Mouse (Mus musculus): ENCODE measurements at regions not wholly inside any gene's neighbourhood (a gene's known extent, or its start where the extent isn't known, plus 50 kb on each side); places are given as distances from the start of the nearest gene placed in this dataset.

DNA sequence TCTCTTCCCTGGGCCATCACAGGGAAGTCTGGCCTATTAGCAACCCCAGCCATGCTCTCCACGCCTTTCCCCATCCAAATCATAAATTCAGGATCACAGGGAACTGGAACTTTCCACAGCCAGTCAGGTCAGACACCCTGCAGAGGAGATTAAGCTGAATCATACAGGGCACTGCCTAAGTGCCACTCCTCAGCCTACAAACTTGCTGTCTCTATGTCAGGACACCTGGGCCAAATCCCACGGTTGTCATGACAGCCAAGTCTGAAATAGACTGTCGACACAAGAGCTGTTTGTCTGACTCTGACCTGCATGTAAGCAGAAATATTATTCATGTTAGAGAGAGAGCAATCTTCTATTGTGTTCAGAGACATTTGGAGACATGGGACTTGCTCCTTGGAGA lies 374.0 kb upstream of the Trib2 start:
- Histone ChIP-seq H3K27ac (ENCODE audit: control insufficient read depth, insufficient read depth, low read depth, low read length, poor library complexity) (no peak overlapping the region), H3K4me3 (replicated peaks; ENCODE audit: control insufficient read depth, low read depth, low read length) (no peak overlapping the region), H3K4me1 (ENCODE audit: control insufficient read depth, insufficient read depth, low read length) (no peaks in the 10 kb centered on the region; the same call in 1 of the 2 replicates)
- TF ChIP-seq CTCF (IDR thresholded peaks at IDR 0.05; ENCODE audit: control insufficient read depth, insufficient read depth, low read length) (no peak), POLR2A (IDR thresholded peaks at IDR 0.05; ENCODE audit: borderline replicate concordance, control insufficient read depth, low read depth, low read length) (no peak)
- WGBS: 41% methylated on average over 3 of the region's 3 CpGs

DNA sequence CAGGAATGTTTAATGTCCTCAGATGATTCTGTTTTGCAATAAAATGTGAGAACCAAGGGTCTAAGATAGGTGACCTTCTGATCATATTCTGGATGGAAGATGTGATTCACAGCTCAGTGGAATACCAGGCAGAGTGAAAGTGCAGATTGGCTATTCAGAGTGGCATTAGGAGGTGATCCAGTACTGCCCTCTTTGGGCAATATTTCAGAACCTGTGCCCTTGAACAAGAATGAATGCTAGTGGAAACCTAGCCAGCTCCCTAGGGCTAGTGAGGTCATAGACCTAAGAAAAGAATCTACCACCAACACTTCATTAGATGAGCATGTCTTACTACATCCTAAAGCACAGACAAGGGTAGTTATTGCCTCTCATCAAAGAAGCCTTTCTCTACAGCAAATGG lies 372.7 kb upstream of the Trib2 start:
- Histone ChIP-seq H3K4me1 (ENCODE audit: control insufficient read depth, insufficient read depth, low read length) (no peaks in the 10 kb centered on the region; the same call in 1 of the 2 replicates), H3K4me3 (replicated peaks; ENCODE audit: control insufficient read depth, low read depth, low read length) (no peak overlapping the region), H3K27ac (ENCODE audit: control insufficient read depth, insufficient read depth, low read depth, low read length, poor library complexity) (no peak overlapping the region)
- TF ChIP-seq CTCF (IDR thresholded peaks at IDR 0.05; ENCODE audit: control insufficient read depth, insufficient read depth, low read length) (no peak), POLR2A (IDR thresholded peaks at IDR 0.05; ENCODE audit: borderline replicate concordance, control insufficient read depth, low read depth, low read length) (no peak)

DNA sequence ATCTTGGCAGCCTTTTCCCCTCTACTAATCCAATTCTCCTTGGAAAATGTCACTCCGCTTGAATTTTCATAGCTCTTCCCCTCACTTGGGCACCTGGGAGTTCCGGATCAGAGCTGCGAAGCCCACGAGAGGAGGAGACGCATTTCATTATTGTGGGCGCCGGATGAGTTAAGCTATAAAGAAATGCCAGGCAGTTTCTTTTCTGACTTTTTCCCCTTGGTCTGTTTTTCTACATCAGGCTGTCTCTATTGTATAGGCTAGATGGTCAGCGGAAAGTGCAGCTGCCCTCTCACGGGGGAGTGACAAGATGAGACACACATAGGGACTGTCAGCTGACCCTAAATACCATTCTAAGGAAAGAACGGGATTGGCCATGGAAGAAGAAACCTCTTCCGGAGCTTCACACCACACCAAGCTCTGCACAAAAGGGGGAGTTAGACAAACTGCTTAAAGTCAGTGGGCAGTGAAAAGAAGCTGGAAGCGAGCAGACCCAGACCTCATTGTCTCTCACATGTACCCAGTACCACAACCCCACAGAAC lies 369.3 kb upstream of the Trib2 start:
- no peak overlapping the region for H3K4me3 ChIP-seq (replicated peaks; ENCODE audit: control insufficient read depth, low read depth, low read length)
- TF ChIP-seq CTCF (IDR thresholded peaks at IDR 0.05; ENCODE audit: control insufficient read depth, insufficient read depth, low read length) (no peak), POLR2A (IDR thresholded peaks at IDR 0.05; ENCODE audit: borderline replicate concordance, control insufficient read depth, low read depth, low read length) (no peak)
- H3K4me1 ChIP-seq (ENCODE audit: control insufficient read depth, insufficient read depth, low read length): no peaks in the 10 kb centered on the region; the same call in 1 of the 2 replicates
- H3K27ac ChIP-seq (ENCODE audit: control insufficient read depth, insufficient read depth, low read depth, low read length, poor library complexity): no peak overlapping the region
- 12% methylated on average over 12 of the region's 12 CpGs for WGBS

DNA sequence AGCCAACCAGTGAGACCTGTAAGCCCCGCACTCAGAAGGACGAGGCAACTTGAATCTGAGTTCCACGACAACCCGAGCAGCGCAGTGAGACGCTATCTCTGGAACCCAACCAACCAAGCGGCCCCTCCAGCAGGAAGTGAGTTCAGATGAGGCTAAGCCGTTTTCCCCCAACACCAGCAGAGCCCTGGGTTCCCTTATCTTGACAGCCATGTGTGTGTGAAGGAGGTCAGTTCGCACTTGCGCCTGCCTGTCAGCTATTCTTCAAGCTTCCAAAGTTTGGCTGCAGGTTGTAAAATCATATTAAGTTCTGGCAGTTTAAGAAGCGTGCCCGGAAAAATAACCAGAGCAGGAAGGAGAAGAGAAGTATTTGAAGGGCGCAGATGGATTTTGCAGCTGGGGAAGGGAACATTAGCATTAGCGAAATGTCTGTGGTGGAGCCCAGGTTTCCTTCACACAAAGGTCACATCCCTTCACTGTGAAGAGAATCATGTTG lies 368.8 kb upstream of the Trib2 start:
- Histone ChIP-seq H3K27ac (ENCODE audit: control insufficient read depth, insufficient read depth, low read depth, low read length, poor library complexity) (no peak overlapping the region), H3K4me3 (replicated peaks; ENCODE audit: control insufficient read depth, low read depth, low read length) (no peak overlapping the region), H3K4me1 (ENCODE audit: control insufficient read depth, insufficient read depth, low read length) (no peaks in the 10 kb centered on the region; the same call in 1 of the 2 replicates)
- TF ChIP-seq POLR2A (IDR thresholded peaks at IDR 0.05; ENCODE audit: borderline replicate concordance, control insufficient read depth, low read depth, low read length) (no peak), CTCF (IDR thresholded peaks at IDR 0.05; ENCODE audit: control insufficient read depth, insufficient read depth, low read length) (no peak)
- 1% methylated on average over 14 of the region's 14 CpGs for WGBS

DNA sequence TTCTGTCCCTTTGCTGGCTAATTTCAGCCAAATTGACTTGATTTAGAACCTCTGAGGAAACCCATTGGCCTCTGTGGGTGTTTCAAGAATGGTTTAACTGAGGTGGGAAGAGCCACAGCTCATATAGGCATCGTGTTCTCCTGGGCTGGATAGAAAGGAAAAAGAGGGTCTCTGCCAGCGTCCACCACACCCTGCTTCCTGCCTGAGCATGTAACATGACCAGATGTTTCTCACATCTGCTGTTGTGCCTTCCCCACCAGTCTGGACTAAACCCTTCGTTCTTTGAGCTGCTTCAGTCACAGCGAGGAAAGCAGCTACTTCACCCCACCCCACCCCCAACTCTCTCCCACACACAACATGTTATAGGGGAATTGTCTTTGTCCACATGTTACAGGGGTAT lies 366.3 kb upstream of the Trib2 start:
- no peaks in the 10 kb centered on the region; the same call in 1 of the 2 replicates for H3K4me1 ChIP-seq (ENCODE audit: control insufficient read depth, insufficient read depth, low read length)
- WGBS: 21% methylated on average over 4 of the region's 4 CpGs
- no peak overlapping the region for H3K27ac ChIP-seq (ENCODE audit: control insufficient read depth, insufficient read depth, low read depth, low read length, poor library complexity)
- TF ChIP-seq POLR2A (IDR thresholded peaks at IDR 0.05; ENCODE audit: borderline replicate concordance, control insufficient read depth, low read depth, low read length): no peak
- TF ChIP-seq CTCF (IDR thresholded peaks at IDR 0.05; ENCODE audit: control insufficient read depth, insufficient read depth, low read length): no peak
- H3K4me3 ChIP-seq (replicated peaks; ENCODE audit: control insufficient read depth, low read depth, low read length): no peak overlapping the region

DNA sequence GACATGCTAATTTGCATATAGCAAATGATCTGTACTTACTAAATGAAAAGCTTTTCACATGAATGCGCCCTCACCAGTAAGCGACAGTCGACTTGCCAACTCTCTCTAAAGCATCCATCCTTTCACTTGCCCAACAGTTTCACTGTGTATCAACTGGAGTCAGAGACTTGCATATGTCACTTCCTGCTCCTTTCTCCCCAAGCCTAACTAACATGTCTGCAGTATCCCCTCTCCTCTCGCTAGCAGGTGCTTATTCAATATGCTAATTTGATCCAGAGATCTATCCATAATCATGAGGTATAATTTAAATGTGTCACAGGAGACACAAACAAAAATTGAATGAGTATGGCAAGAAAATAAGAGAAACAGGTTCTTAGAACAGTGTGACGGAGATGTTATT lies 364.9 kb upstream of the Trib2 start:
- Histone ChIP-seq H3K4me3 (replicated peaks; ENCODE audit: control insufficient read depth, low read depth, low read length) (no peak overlapping the region), H3K4me1 (ENCODE audit: control insufficient read depth, insufficient read depth, low read length) (no peaks in the 10 kb centered on the region; the same call in 1 of the 2 replicates), H3K27ac (ENCODE audit: control insufficient read depth, insufficient read depth, low read depth, low read length, poor library complexity) (no peak overlapping the region)
- TF ChIP-seq POLR2A (IDR thresholded peaks at IDR 0.05; ENCODE audit: borderline replicate concordance, control insufficient read depth, low read depth, low read length): no peak
- TF ChIP-seq CTCF (IDR thresholded peaks at IDR 0.05; ENCODE audit: control insufficient read depth, insufficient read depth, low read length): no peak
- WGBS: 85% methylated on average over 5 of the region's 5 CpGs

DNA sequence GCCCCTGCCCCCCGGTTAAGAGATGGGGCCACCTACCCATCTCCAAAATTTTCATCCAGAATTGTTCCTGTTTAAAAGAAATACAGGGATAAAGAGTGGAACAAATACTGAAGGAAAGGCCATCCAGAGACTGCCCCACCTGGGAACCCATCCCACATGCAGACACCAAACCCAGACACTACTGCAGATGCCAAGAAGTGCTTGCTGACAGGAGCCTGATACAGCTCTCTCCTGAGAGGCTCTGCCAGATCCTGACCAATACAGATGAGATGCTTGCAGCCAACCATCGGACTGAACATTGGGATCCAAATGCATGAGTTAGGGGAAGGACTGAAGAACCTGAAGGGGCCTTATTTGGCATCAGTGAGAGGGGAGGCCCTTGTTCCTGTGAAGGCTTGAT lies 363.2 kb upstream of the Trib2 start:
- TF ChIP-seq POLR2A (IDR thresholded peaks at IDR 0.05; ENCODE audit: borderline replicate concordance, control insufficient read depth, low read depth, low read length) (no peak), CTCF (IDR thresholded peaks at IDR 0.05; ENCODE audit: control insufficient read depth, insufficient read depth, low read length) (no peak)
- no peak overlapping the region for H3K27ac ChIP-seq (ENCODE audit: control insufficient read depth, insufficient read depth, low read depth, low read length, poor library complexity)
- no peaks in the 10 kb centered on the region for H3K4me1 ChIP-seq (ENCODE audit: control insufficient read depth, insufficient read depth, low read length)
- H3K4me3 ChIP-seq (replicated peaks; ENCODE audit: control insufficient read depth, low read depth, low read length): no peak overlapping the region
- 79% methylated on average over 2 of the region's 2 CpGs for WGBS

DNA sequence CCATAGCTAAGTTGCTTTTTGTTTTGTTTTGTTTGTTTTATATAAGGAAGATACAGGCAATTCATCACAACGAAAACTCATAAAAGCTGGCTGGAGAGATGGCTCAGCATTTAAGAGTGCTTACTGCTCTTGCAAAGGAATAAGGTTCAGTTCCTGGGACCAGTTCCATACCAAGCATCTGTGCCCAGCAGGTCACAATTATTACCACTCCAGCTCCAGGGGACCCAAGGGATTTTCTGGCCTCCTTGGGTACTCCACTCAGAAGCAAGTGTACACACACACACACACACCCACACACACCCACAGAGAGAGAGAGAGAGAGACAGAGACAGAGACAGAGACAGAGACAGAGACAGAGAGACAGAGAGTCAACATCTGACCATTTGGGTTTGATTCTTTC lies 359.6 kb upstream of the Trib2 start:
- 88% methylated on average over 1 of the region's 1 CpGs for WGBS
- TF ChIP-seq POLR2A (IDR thresholded peaks at IDR 0.05; ENCODE audit: borderline replicate concordance, control insufficient read depth, low read depth, low read length) (no peak), CTCF (IDR thresholded peaks at IDR 0.05; ENCODE audit: control insufficient read depth, insufficient read depth, low read length) (no peak)
- no peak overlapping the region for H3K27ac ChIP-seq (ENCODE audit: control insufficient read depth, insufficient read depth, low read depth, low read length, poor library complexity)
- no peaks in the 10 kb centered on the region for H3K4me1 ChIP-seq (ENCODE audit: control insufficient read depth, insufficient read depth, low read length)
- H3K4me3 ChIP-seq (replicated peaks; ENCODE audit: control insufficient read depth, low read depth, low read length): no peak overlapping the region

DNA sequence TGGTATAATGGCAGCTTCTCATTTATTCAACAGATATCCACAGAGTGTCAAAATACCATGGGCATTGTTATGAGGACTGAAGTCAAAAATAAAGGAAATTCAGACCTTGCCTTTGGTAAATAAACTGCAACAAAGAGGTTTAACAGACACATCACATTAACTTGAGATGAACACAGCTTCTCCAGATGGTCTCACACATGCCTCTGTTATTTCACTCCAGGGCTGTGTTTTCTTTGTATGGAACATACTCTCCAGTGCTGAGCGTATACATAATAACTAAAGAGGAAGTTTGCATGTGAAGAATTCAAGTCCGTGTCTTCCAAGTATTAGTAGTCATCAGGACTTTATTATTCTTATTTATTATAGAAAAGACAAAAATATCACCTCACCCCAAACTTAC lies 355.5 kb upstream of the Trib2 start:
- no peaks in the 10 kb centered on the region for H3K4me1 ChIP-seq (ENCODE audit: control insufficient read depth, insufficient read depth, low read length)
- TF ChIP-seq POLR2A (IDR thresholded peaks at IDR 0.05; ENCODE audit: borderline replicate concordance, control insufficient read depth, low read depth, low read length) (no peak), CTCF (IDR thresholded peaks at IDR 0.05; ENCODE audit: control insufficient read depth, insufficient read depth, low read length) (no peak)
- H3K27ac ChIP-seq (ENCODE audit: control insufficient read depth, insufficient read depth, low read depth, low read length, poor library complexity): no peak overlapping the region
- no peak overlapping the region for H3K4me3 ChIP-seq (replicated peaks; ENCODE audit: control insufficient read depth, low read depth, low read length)
- 81% methylated on average over 2 of the region's 2 CpGs for WGBS
